13 mouse cellular contexts compared by ENCODE assay signal in the genomic region with DNA sequence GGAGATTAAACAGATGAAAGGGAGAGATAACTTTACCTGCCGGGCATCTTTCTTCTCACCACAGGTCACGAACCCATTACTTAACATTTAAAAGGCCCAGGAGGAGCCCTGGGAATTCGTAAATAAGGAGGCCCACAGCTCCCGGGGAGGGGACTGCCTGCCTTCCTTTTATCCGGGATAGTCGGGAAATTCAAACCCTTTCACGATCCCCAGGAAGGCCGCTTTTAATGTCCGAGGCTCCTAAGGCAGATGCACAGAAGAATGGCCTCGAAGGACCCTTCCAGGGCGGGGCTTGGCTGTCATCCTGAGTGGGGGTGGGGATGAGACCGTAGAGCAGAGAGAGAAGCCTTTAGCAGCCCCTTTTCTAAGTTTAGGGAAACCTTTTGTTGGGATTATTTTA. TPM values are rescaled to one million over a fixed set of nuclear protein-coding genes. Genes with fewer than 3 reads are reported as not detected.
DNase-seq lines count a peak whose midpoint lies in the region; ATAC-seq and TF ChIP-seq lines count a peak whose summit lies in the region.
"Had no signal": no experiment of that assay in that cellular context is flagged by ENCODE, and none has a peak within 500 bp of the region (broad histone marks: within the 10 kb centered on the region; RNA-seq: fewer than 3 reads in every experiment).

No protein-coding gene starts in this region.

- no peak for DNase-seq in forebrain, postnatal 0 days
- peak; percentile 48 to 55 for DNase-seq in kidney, postnatal 4 days
- DNase-seq in kidney, postnatal 25 days = no peak
- peak; percentile 82 for DNase-seq in ES-E14 (ENCODE audit: low read depth, low spot score)
- DNase-seq in layer of hippocampus, adult 2 months (ENCODE audit: low spot score in 2 of 2) = no peak
- no peak for DNase-seq in liver, embryonic 11.5 days (ENCODE audit: low spot score)
- DNase-seq: B cell, adult 2 months; cerebellum, adult 8-10 months; spleen, adult 18-20 months had no signal

- in situ Hi-C loops in ES-E14 (cut with MboI; ENCODE audit: low sequenced_read_pairs in 2 of 2, unreplicated experiment in 2 of 2) = no loop called here

- peaks cover 74% of the 10 kb centered on the region for H3K4me1 ChIP-seq in forebrain, embryonic 13.5 days
- peaks cover 9% of the 10 kb centered on the region; the same call in 1 of the 2 replicates for H3K4me1 ChIP-seq in forebrain, postnatal 0 days (ENCODE audit: insufficient read depth)
- peaks cover 10 to 29% of the 10 kb centered on the region in 2 experiments for H3K4me1 ChIP-seq in ES-E14 (ENCODE audit: control insufficient read depth in 2 of 2, insufficient read depth in 2 of 2, low read length in 2 of 2, poor library complexity in 1 of 2)
- peaks cover 55% of the 10 kb centered on the region for H3K4me1 ChIP-seq in hindbrain, embryonic 13.5 days (replicated peaks)
- H3K4me1 ChIP-seq in liver, embryonic 11.5 days (replicated peaks; ENCODE audit: control insufficient read depth, insufficient read depth, low read length) = peaks cover 10% of the 10 kb centered on the region

- H3K9ac ChIP-seq in forebrain, embryonic 13.5 days = no peak overlapping the region
- H3K9ac ChIP-seq in forebrain, postnatal 0 days = no peak overlapping the region
- no peak overlapping the region for H3K9ac ChIP-seq in ES-E14 (ENCODE audit: insufficient read depth, low read depth, low read length, poor library complexity, severe bottlenecking)
- no peak overlapping the region for H3K9ac ChIP-seq in hindbrain, embryonic 13.5 days
- H3K9ac ChIP-seq in liver, embryonic 11.5 days (ENCODE audit: low read depth, low read length) = no peak overlapping the region
- H3K9ac ChIP-seq: lung, embryonic 15.5 days had no signal

- no peaks in the 10 kb centered on the region for H3K36me3 ChIP-seq in forebrain, embryonic 13.5 days (ENCODE audit: poor library complexity, severe bottlenecking)
- H3K36me3 ChIP-seq in forebrain, postnatal 0 days (ENCODE audit: insufficient read depth) = no peaks in the 10 kb centered on the region
- no peaks in the 10 kb centered on the region for H3K36me3 ChIP-seq in ES-E14 (ENCODE audit: control insufficient read depth, insufficient read depth, low read length, poor library complexity, severe bottlenecking)
- no peaks in the 10 kb centered on the region for H3K36me3 ChIP-seq in hindbrain, embryonic 13.5 days
- H3K36me3 ChIP-seq in liver, embryonic 11.5 days (ENCODE audit: control insufficient read depth, insufficient read depth, low read length) = no peaks in the 10 kb centered on the region
- H3K36me3 ChIP-seq: lung, embryonic 15.5 days had no signal

- no peak overlapping the region for H3K4me3 ChIP-seq in forebrain, embryonic 13.5 days
- H3K4me3 ChIP-seq in forebrain, postnatal 0 days (ENCODE audit: low read depth, low read length) = no peak overlapping the region
- no peak overlapping the region for H3K4me3 ChIP-seq in ES-E14 (ENCODE audit: insufficient read depth in 1 of 2, low read depth in 1 of 2, low read length in 2 of 2, poor library complexity in 1 of 2, severe bottlenecking in 1 of 2)
- no peak overlapping the region for H3K4me3 ChIP-seq in hindbrain, embryonic 13.5 days
- no peak overlapping the region for H3K4me3 ChIP-seq in layer of hippocampus, adult 2 months
- no peak overlapping the region for H3K4me3 ChIP-seq in liver, embryonic 11.5 days (ENCODE audit: low read depth, low read length)
- H3K4me3 ChIP-seq: lung, embryonic 15.5 days had no signal

- no peak for TF ChIP-seq CTCF in forebrain, postnatal 0 days (IDR thresholded peaks at IDR 0.05; ENCODE audit: low read depth)
- no peak for TF ChIP-seq CTCF in layer of hippocampus, adult 2 months (conservative IDR thresholded peaks at IDR 0.05)

- WGBS in forebrain, embryonic 13.5 days = 1% methylated on average over 12 of the region's 12 CpGs
- WGBS in forebrain, postnatal 0 days = 16% methylated on average over 12 of the region's 12 CpGs
- 3% methylated on average over 12 of the region's 12 CpGs for WGBS in hindbrain, embryonic 13.5 days
- WGBS in liver, embryonic 11.5 days = 24% methylated on average over 12 of the region's 12 CpGs

- no peaks in the 10 kb centered on the region for H3K9me3 ChIP-seq in forebrain, embryonic 13.5 days (replicated peaks)
- H3K9me3 ChIP-seq in forebrain, postnatal 0 days (ENCODE audit: low read length) = no peaks in the 10 kb centered on the region
- H3K9me3 ChIP-seq in ES-E14 (ENCODE audit: control insufficient read depth, insufficient read depth, low read depth, low read length) = no peaks in the 10 kb centered on the region
- no peaks in the 10 kb centered on the region for H3K9me3 ChIP-seq in hindbrain, embryonic 13.5 days
- H3K9me3 ChIP-seq in liver, embryonic 11.5 days (ENCODE audit: control insufficient read depth, low read length) = no peaks in the 10 kb centered on the region
- H3K9me3 ChIP-seq: lung, embryonic 15.5 days had no signal

- peak overlapping the region; percentile 29 for H3K4me2 ChIP-seq in forebrain, embryonic 13.5 days
- H3K4me2 ChIP-seq in forebrain, postnatal 0 days (ENCODE audit: low read depth) = no peak overlapping the region
- peak overlapping the region; percentile 10; the same call in 1 of the 2 replicates for H3K4me2 ChIP-seq in hindbrain, embryonic 13.5 days
- H3K4me2 ChIP-seq in liver, embryonic 11.5 days = no peak overlapping the region
- H3K4me2 ChIP-seq: lung, embryonic 15.5 days had no signal

- H3K27me3 ChIP-seq in forebrain, embryonic 13.5 days = peaks cover 8% of the 10 kb centered on the region; the same call in 1 of the 2 replicates
- H3K27me3 ChIP-seq in forebrain, postnatal 0 days (ENCODE audit: insufficient read depth, low read length) = no peaks in the 10 kb centered on the region
- H3K27me3 ChIP-seq in hindbrain, embryonic 13.5 days = peaks cover 23% of the 10 kb centered on the region; the same call in 1 of the 2 replicates
- 0 out of 2 replicates have a peak, but pooled peaks cover 9% of the 10 kb centered on the region for H3K27me3 ChIP-seq in liver, embryonic 11.5 days (replicated peaks; ENCODE audit: control insufficient read depth, insufficient read depth, low read length)
- H3K27me3 ChIP-seq: lung, embryonic 15.5 days had no signal

- no peak for ATAC-seq in forebrain, embryonic 13.5 days
- ATAC-seq in forebrain, postnatal 0 days = no peak
- ATAC-seq in hindbrain, embryonic 13.5 days (ENCODE audit: low FRiP score) = no peak
- no peak for ATAC-seq in liver, embryonic 11.5 days (replicated peaks; ENCODE audit: low FRiP score)

- peak overlapping the region; percentile 60 for H3K27ac ChIP-seq in forebrain, embryonic 13.5 days
- no peak overlapping the region for H3K27ac ChIP-seq in forebrain, postnatal 0 days (ENCODE audit: low read depth, low read length)
- no peak overlapping the region for H3K27ac ChIP-seq in ES-E14 (ENCODE audit: insufficient read depth, low read depth, low read length, poor library complexity, severe bottlenecking)
- H3K27ac ChIP-seq in hindbrain, embryonic 13.5 days = no peak overlapping the region
- no peak overlapping the region for H3K27ac ChIP-seq in layer of hippocampus, adult 2 months
- H3K27ac ChIP-seq in liver, embryonic 11.5 days (ENCODE audit: low read depth, low read length) = no peak overlapping the region
- H3K27ac ChIP-seq: kidney, postnatal 0 days; lung, embryonic 15.5 days had no signal

TF ChIP-seq in ES-E14, 5 proteins besides CTCF, POLR2A, EP300 and RAD21:
- TF ChIP-seq ZC3H11A (IDR thresholded peaks at IDR 0.05; ENCODE audit: borderline replicate concordance, low read depth, low read length) (no peak), MAFK (IDR thresholded peaks at IDR 0.05; ENCODE audit: insufficient read depth, low read depth, low read length) (no peak), ZNF384 (IDR thresholded peaks at IDR 0.05; ENCODE audit: low read depth, low read length) (no peak), CHD2 (IDR thresholded peaks at IDR 0.05; ENCODE audit: low read depth, low read length) (no peak), HCFC1 (IDR thresholded peaks at IDR 0.05; ENCODE audit: borderline replicate concordance, insufficient read depth, low read length) (no peak)
TF ChIP-seq in ES-E14: peak in this region for 0.

RNA-seq across cellular contexts. Expression of a gene that starts 51.1 kb away (rescaled TPM):
- 5.8 and 6.5 TPM in 2 replicates for polyA plus RNA-seq in forebrain, embryonic 13.5 days (2015; fragmentation: Nextera tagmentation; extraction: Ambion mirVana)
- 2.5 and 5.3 TPM in 2 replicates for total RNA-seq in forebrain, postnatal 0 days (2014; rRNA removed)
- 1.8 and 2.4 TPM in 2 replicates for polyA plus RNA-seq in forebrain, postnatal 0 days (2015; fragmentation: Nextera tagmentation; extraction: Ambion mirVana)
- total RNA-seq in ES-E14 (2012; rRNA removed) = 15.1 and 17.2 TPM in 2 replicates
- polyA plus RNA-seq in hindbrain, embryonic 13.5 days (2015; fragmentation: Nextera tagmentation; extraction: Ambion mirVana) = 3.5 and 4.7 TPM in 2 replicates
- 1 to 10 TPM in 1 of 2 experiments, under 1 TPM in 1; 0.90 to 1.3 TPM for total RNA-seq in layer of hippocampus, adult 2 months (2021)
- polyA plus RNA-seq in liver, embryonic 11.5 days (2014; fragmentation: Nextera tagmentation; extraction: Ambion mirVana) = 3.8 and 4.3 TPM in 2 replicates

Comparison
In these comparisons a context has a peak if more than half of its experiments do, and no peak if none do; other contexts are left out.
1. H3K4me2 ChIP-seq: peak in forebrain, embryonic 13.5 days (single experiment) and hindbrain, embryonic 13.5 days (single experiment); none in forebrain, postnatal 0 days (single experiment) and liver, embryonic 11.5 days (single experiment).
2. DNase-seq: peak in kidney, postnatal 4 days (2 of 2) and ES-E14 (single experiment); none in forebrain, postnatal 0 days (single experiment), kidney, postnatal 25 days (0 of 2), layer of hippocampus, adult 2 months (0 of 2) and liver, embryonic 11.5 days (single experiment).